Mouse (Mus musculus) layer of hippocampus, postnatal 25 days (tissue): Measurements from ENCODE around the gene Mag. TPM values are rescaled to one million over a fixed set of nuclear protein-coding genes. Genes with fewer than 3 reads are reported as not detected.
"Not testable (repeated sequence)": the region's sequence is repeated elsewhere in the genome, so short reads cannot be mapped to it uniquely, and the experiment has no call there.

Source experiments
- DNase-seq, 2 experiments: peaks; one replicate each; pipeline ENCODE4 v3.0.0; 2022; ENCODE audit warnings: mixed read lengths in 2 of 2, low spot score in 1 of 2; ENCODE audit errors: extremely low spot score in 1 of 2
- total RNA-seq, 2 experiments: library from RNA; stranded (reverse); gene quantifications; 2 replicates each; pipeline ENCODE4 v1.2.3; 2021

The Mag gene
- total RNA-seq, result 100 to 1,000 TPM; 319 to 342 TPM

DNA sequence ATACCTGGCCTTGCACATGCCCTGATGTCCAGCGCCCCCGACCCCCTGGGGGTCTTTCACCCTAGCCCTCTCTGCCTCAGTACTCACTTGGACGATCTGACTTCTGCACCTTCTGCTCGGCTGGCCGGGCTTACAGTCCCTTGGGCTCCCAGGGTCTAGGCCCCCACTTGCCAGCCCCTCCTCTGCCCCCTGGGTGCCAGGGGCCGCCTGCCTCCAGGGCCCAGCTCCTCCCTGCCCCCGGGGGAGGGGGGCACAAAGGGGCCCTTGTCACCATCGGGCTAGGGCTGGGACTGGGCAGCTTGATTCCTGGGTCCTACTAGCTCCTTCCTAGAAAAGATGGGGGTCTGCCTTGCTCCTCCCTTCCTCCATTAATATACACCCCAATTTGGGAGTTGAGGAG lies at the start of gene Mag:
Mag (minus strand) TSS at position 142 of the 400 bp plus-strand sequence.
- no peak for DNase-seq

DNA sequence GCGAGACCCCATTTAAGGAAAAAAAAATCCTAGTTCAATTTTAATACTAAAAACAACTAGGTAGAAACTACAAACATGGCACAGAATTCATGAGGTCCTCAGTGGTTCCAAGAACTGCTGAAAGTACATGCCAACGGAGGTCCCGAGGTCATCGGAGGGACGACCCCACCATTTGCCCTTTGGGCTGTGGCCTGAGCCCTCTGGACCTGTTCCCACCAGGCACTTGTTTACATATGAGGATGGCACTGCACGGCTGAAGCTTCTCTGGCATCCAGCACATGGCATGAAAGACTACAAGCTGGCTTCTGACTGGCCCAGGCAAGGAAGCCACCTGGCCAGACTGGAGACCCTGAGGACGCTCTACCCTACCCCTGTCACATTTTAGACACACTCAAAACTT lies 49.7 kb upstream of the Mag start:
- DNase-seq, result no peak

DNA sequence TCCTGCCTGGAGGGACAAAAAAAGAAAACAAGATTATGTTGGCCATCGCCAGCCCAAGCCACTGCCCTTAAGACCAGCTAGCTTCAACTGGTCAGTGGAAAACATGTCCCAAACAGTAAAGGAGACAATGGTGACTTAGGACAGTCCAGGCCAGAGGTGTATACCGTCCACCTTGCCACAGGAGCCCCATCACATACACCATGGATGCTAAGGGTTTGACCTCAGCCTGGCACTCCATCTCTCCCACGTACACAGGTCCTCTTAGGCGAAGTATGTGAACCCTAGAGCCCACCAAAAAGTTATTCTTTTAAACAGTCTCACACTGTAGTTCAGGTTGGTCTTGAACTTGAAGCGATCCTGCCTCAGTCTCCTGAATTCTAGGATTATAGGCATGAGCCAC lies 48.2 kb upstream of the Mag start:
- DNase-seq, result no peak

DNA sequence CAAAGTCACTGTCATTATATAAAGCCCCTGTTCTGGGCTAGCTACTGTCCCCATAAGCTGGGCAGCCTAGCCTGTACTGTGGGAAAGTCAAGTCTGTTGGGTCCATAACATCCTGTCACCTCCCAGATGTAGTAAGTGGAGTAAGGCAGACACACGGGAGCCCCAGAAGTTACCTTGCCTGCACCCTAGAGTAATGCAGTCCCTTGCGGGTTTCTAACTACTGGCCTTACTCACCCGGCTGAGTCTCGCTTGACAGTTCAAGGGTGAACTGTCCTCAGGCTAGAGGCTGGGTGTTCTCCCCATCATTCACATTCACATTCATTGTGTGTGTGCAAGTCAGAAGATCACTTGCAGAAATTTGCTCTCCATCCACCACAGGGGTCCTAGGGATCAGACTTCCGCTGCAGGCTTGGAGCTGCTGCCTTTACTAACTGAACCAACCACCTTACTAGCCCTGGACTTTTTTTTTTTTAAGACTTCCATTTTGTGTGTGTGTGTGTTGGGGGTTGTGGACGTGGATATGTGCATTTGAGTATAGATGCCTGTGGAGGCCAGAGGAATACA lies 45.2 kb upstream of the Mag start:
- no peak for DNase-seq

DNA sequence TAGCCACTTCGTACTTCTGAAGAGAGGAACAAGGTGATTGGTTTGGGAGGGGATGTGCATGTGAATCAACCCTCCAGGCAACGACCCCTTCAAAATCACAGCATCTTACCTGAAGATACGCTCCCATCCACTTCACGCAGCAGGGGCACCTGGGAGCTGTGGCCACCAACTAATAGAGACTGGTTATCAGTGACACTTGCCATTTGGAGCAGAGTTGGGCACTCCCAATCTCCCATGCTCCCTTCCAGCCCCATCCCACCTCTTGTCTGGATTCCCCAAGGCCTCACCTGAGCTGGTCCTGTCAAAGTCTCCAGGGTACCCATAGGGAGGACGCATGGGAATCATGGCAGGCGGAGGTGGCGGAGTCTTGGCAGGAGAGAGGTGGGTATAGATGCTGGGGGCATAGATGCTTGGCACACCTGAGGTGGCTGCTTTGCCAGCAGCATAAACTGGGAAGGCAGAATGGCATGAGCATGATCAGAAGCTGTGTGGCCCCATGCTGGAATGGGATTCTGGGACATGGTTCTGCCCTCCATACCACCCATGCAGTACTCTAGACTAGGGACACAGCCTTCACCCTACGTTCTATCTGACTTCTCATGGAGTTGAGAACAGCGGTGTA lies 44.3 kb upstream of the Mag start:
- DNase-seq, result no peak

DNA sequence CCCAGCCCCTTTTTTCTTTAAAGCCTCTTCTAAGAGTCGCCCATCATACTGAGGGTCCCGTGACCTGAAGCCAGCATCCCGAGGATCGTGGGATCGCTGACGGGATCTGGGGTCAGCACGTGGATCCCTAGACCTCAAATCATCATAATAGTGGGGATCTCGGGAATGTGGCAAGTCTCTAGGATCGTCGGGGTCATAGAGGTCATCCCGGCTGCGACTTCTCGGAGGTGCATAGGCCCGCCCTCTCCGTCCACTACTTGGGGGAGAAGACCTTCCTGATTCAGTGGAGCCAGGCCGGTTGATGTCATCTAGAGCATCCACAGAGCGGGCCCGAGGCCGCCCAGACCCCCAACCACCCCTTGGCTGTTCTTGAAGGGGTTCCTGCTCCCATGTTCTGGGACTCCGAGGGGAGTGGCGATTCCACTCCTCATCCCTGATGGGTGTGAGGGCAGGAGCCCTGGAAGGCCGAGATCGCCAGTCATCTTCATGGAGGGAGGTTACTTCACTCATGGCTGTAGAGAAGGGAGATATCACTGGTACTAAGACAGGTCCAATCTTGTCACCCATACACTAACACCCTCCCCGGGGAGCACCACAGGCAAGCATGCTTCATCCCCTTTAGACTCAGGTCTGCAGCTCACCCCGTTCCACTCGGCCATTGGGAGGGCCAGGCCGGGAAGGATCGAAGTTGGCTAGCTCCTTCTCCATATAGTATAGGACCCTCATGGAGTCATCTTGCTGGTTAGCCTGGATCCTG lies 43.6 kb upstream of the Mag start:
- no peak for DNase-seq

DNA sequence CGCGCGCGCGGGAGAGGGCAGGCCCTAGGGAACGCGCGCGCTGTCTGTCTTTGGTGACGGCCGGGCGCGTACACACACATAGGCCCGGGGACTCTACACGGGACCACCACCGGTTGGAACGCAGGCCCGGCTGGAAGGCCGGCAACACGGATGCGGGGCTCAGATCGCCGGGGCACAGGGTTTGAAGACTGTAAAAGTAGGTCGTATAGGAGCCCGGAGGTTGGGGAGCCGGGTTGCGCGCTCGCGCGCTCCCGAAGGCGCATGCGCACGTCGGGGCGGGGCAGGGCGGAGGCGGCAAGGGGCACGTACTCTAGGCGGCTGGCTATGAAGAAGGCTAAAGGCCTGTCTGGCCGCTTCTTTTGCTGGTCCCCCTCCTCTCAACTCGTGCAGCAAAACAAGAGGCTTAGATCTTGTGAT lies 42.7 kb upstream of the Mag start:
- peak; percentile 79 to 93 for DNase-seq

DNA sequence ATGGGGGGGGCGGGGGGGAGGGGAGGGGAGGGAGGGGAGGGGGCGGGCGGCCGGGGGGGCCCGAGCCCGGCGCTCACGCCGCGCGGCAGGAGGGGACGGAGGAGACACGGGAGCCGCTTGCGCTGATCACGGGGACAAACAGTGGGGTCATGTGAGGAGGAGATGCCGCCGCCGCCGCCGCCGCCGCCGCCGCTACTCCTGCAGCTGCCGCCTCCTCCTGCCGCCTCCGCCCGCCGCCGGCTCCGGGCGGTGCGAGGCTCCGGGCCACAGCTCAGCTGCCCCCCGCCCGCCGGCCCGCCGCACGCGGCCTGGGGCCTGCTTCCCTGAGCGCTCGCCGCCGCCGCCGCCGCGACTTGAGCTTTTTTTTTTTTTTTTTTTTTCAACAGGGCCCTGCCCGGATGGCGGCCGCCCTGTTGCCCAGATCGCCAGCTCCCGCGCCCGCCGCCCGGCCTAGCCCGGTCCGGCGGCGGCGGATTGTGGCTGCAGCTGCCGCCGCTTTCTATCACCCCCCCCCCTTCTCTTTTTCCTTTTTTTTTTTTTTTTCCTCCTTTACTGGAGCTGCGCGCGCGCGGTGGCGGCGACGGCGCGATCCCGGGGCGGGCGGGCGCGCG lies 42.2 kb upstream of the Mag start, which contains the start of gene Usf2:
Usf2 (minus strand) TSS at position 48 of the 611 bp plus-strand sequence.
- DNase-seq, result peak; percentile 54 to 70

DNA sequence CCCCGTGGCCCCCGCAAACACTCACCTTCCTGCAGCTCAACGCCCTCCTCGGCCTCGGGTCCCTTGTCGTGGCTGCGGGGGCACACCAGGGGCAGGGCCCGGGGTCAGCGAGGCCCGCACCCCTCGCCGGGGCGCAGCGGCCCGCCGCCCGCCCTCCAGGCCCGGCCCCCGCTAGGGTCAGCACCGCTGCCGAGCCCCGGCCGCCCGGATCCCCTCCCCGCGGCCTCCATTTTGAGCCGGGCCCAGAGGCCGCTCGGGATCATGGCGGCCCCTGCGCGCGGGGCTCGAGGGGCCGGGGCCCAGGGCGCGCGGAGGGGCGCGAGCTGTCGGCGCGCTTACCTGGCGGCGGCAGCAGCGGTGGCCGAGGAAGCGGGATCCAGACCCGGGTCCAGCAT lies 41.7 kb upstream of the Mag start:
- no peak for DNase-seq

DNA sequence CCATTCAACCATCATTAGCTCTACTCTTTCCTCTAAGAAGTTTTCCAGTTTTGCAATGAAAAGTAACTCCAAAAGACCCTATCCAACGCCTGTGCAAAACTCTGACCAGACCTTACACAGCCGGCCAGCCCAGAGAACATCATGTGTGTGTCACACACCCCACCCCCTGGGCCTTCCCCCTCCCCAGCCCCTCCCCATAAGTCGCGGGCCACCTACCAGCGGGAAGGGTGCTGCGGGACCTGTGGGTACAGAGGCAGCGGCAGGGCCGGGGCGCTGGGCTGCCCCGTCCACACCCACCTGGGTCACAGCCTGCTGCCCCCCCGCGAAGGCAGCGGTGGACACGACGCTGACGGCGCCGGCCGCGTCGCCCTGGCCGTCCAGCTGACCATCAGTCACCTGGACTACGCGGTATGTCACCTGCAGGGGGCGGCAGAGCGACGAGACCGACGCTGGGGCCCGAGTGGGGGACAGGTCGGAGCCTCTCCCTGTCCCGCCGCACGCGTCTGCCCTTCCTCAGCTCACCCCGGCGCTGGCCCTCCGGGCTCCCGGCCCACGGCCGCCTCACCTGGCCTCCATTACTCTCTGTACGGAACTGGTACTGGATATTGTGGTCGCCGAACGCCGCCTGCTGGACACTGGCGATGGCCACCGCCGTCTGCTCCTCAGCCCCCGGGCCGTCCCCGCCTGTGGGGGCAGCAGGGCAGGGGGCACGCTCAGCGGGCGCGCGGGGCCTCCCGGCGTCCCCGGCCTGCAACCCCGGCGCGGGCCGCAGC lies 41.1 kb upstream of the Mag start:
- peak; percentile 77 to 78 for DNase-seq

DNA sequence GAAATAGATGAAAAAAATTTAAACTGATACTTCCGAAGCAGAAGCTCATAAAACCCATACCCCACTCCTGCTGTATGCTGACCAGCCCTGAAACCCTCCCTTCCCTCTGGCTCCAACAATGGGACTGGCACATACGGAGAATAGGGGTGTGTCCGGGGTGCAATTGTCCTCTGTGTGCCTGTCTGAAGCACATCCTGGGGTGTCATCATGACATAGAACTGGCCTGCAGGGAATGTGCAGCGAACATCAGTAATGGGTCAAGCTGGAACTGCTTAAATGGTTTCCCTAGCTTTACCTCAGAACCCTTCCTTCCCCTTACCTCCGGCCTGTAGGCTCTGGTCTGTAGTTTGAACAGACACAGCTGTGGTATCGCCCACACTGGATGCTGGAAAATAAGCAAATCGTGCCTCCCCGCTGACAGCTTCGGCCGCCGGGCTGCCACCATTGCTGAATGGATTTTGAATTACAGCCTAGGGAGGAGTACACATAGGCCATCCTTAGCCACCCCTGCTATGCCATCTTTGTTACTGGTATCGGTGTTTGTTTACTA lies 40.4 kb upstream of the Mag start:
- DNase-seq, result no peak

DNA sequence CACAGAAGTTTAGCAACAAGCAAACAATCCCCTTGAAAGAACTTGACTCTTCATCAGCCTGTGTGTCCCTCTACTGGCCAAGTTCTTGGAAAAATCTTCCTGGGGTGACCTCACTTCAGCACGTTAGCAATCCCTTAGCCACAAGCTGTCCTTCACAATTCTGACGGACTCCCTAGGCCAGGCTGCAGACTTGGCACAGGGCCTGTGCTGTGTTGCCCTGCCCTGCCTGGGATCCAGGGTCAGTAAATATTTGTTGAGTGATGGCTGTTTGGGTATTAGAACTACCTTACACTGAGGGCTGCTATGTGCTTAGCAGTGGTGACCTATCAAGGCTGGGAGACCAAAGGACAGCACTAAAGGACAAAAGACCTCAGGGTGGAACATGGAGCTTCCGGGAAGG lies 39.4 kb upstream of the Mag start:
- no peak for DNase-seq

DNA sequence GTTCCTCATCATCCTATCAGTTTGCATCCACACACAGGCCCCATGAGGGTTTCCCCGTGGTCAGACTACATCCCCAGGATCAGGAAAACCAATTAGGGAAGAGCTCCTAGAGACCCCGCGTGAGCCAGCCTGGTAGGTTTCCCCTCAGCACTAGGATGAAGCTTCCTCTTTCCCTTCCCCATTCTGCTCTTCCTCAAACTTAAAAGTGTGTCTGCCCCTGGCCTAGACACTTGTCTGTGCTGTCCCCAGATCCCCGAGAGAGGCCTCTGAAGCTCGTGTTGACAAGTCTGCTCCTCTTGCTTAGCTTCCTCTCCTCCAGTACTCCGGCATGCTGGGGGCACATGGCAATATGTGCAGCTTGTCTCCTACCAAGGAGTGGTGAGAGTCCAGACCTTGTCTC lies 38.8 kb upstream of the Mag start:
- no peak for DNase-seq

DNA sequence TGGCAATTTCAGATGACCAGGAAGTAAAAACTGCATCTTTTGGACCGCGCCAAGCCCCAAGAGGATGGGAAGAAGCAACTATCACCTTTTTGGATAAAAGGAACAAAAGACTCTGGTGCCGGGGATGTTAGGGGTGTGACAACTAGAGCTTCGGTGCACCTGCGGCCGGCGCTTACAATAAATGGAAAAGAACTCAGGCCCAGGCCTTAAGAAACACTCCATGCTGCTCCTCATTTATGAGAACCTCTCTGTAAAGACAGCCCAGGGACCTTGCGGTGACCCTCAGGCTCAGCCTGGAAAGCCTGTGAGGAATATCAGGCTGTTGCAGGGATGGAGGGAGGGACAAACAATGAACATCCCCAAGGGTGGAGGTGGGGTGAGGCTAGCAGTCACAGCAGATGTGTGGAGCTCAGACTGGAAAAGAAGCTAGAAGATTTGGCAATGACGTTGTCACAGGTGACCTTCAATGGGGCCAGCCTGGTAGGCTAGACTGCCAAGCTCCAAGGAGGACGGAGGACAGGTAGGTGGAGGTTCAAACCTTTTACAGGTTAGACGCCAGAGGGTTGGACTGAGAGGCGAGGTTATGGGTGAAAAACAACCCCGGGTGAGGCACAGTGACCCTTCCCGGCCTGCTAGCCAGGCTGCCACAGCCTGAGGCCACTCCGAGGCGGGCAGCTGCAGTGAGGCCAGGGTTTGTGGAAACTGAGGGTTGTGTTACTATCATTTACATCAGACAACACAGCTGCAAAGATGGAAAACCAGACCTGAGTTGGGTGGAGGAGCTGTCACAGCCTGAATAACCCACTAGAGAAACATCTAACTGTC lies 38.0 kb upstream of the Mag start:
- DNase-seq, result no peak

DNA sequence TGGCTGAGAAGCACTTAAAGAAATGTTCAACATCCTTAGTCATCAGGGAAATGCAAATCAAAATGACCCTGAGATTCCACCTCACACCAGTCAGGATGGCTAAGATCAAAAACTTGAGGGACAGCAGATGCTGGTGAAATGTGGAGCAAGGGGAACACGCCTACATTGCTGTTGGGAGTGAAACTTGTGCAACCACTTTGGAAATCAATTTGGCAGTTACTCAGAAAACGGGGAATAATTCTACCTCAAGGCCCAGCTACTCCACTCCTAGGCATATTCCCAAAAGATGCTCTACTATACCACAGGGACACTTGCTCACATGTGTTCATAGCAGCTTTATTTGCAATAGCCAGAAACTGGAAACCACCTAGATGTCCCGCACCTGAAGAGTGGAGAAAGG lies 35.2 kb upstream of the Mag start:
- not testable (repeated sequence) for DNase-seq

DNA sequence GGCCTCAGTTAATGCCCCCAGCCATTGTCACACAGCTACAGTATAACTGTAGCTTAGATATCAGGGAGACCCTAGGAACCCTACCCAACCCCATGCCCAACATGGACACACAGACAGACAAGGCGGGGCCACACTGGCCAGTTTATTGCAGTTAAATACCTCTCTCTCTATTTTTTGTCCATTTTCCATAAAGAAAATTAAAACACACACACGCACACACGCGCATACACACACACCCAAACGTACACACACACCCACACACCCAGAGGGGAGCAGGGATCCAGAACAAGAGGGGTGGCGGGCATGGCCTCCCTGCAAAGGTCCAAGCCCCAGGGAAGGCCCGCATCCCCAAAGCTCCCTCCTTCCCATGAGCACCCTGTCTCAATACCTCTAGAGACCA lies 31.2 kb upstream of the Mag start:
- no peak for DNase-seq

DNA sequence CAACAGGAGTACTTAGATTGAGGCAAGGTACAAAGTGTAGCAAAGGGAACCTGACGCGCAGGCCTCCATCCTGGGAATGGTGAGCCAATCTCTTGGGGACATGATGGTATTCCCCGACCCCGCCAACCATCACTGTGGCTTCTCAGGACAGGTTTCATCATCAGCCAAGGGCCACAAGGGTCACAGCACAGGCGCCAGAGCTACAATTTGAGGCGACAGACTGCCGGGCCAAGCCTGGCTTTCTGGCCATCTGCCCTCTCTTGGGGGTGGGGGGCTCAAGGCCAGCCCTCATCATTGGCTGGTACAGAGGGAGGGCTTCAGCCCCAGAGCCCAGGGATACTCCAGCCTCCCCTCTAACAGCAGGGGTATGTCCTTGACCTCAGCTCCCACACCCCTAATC lies 30.8 kb upstream of the Mag start:
- DNase-seq, result not testable (repeated sequence)

DNA sequence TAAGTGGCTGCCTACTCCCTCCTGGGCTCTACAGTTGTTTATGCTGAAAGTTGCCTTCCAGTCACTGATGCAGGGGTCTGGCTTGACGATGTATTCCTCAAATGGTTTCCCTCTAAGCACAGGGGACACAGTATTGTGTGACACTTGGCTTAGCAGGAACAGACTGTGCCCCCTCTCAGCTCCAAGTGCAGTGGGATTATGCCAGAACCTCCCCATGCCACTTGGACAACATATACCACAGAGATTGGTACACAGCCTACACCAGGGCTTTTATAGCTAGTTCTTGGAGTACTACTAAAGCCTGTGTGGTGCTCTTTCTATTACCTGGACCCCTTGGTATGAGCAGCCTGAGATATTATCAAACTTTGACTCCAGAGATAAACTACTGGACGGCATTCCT lies 30.0 kb upstream of the Mag start:
- DNase-seq, result not testable (repeated sequence)

DNA sequence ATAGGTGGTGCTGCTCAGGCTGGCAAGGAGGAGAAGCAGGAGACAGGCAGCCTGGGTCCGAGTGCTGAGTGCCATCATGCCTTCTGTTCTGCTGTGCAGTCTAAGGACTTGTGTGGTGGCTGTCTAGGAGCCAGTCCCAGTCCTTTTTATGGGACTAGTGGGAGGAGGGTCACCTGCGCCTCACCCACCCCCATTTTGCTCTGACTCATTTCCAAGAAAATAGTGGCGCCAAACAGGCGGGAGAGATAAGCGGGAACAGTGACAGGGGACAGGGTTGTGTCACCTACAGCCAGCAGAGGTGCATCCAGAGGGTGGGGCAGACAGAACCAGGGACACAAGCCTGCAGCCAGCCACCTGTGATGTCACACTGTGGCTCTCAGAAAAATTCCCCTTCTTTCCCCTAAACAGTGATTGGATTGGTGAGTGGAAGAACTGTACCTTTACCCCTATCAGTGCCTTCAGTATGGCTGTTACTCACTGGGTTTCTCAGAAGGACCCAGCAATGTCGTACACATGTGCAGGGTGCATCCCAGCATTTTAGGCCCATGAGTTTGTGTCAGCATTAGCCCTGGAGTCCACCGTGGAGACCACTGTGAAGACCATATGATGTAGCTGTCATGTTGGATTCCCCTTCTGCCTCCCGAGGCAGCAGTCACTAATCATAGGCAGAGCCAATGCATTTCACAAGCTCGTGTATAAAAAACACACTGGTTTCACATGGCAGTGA lies 29.4 kb upstream of the Mag start, which contains the start of gene Hamp:
Hamp (minus strand) TSS at position 124 of the 727 bp plus-strand sequence.
- no peak for DNase-seq
